Mouse (Mus musculus) lung, postnatal 4 days (tissue): ENCODE results near the gene Rps11.
"Not testable (repeated sequence)": the region's sequence is repeated elsewhere in the genome, so short reads cannot be mapped to it uniquely, and the experiment has no call there.

Experiments
- DNase-seq, 2 experiments: peaks; one replicate each; pipeline ENCODE4 v3.0.0; 2021

Gene Rps11

GRCm38 (mm10) chr7:45154096-45154992 lies 30.1 kb upstream of the Rps11 start, which contains the start of the genes Pih1d1 and Aldh16a1:
Pih1d1 (plus strand) TSS chr7:45154303.
Aldh16a1 (minus strand) TSS chr7:45154584.
- DNase-seq, result peak; percentile 98

GRCm38 (mm10) chr7:45153586-45153985 lies 29.3 kb upstream of the Rps11 start:
- no peak for DNase-seq

- DNase-seq, result not testable (repeated sequence)
These were observed 28.8 kb upstream of the Rps11 start for GRCm38 (mm10) chr7:45153052-45153451.

- DNase-seq, result peak; percentile 46 to 84
These were observed 27.1 kb upstream of the Rps11 start for GRCm38 (mm10) chr7:45151303-45151702.

- no peak for DNase-seq
These were observed 26.1 kb upstream of the Rps11 start for GRCm38 (mm10) chr7:45150321-45150720.

GRCm38 (mm10) chr7:45149545-45149944 lies 25.3 kb upstream of the Rps11 start:
- DNase-seq, result peak; percentile 38 to 73

GRCm38 (mm10) chr7:45148534-45149098 lies 24.4 kb upstream of the Rps11 start:
- DNase-seq, result no peak

- DNase-seq, result no peak
These were observed 23.7 kb upstream of the Rps11 start for GRCm38 (mm10) chr7:45147899-45148298.

- DNase-seq, result no peak
These were observed 23.0 kb upstream of the Rps11 start for GRCm38 (mm10) chr7:45147267-45147666.

- DNase-seq, result peak in 1 of 2 experiments; percentile 15
These were observed 21.2 kb upstream of the Rps11 start for GRCm38 (mm10) chr7:45145460-45145859.

GRCm38 (mm10) chr7:45144368-45145174 lies 20.3 kb upstream of the Rps11 start:
- DNase-seq, result peak in 1 of 2 experiments; percentile 39

GRCm38 (mm10) chr7:45141914-45142313 lies 17.7 kb upstream of the Rps11 start:
- no peak for DNase-seq

- DNase-seq, result no peak
These were observed 17.1 kb upstream of the Rps11 start for GRCm38 (mm10) chr7:45141319-45141718.

GRCm38 (mm10) chr7:45139904-45140723 lies 15.9 kb upstream of the Rps11 start:
- peak in 1 of 2 experiments; percentile 67 for DNase-seq

- no peak for DNase-seq
These were observed 14.2 kb upstream of the Rps11 start for GRCm38 (mm10) chr7:45138403-45138802.

GRCm38 (mm10) chr7:45137171-45138006 lies 13.2 kb upstream of the Rps11 start:
- DNase-seq, result no peak

GRCm38 (mm10) chr7:45135993-45136567 lies 11.8 kb upstream of the Rps11 start, which contains the start of the genes Gm45713 and Flt3l:
Gm45713 (minus strand) TSS chr7:45136231.
Flt3l (minus strand) TSS chr7:45136432.
- peak; percentile 91 to 95 for DNase-seq

- DNase-seq, result no peak
These were observed 11.1 kb upstream of the Rps11 start for GRCm38 (mm10) chr7:45135370-45135769.

- DNase-seq, result peak; percentile 68 to 69
These were observed 10.3 kb upstream of the Rps11 start for GRCm38 (mm10) chr7:45134544-45135026.

GRCm38 (mm10) chr7:45133446-45134159 lies 9.4 kb upstream of the Rps11 start:
- DNase-seq, result no peak
